Mouse (Mus musculus): ENCODE results near the gene BC048679.

GRCm38 (mm10) chr7:81531462-81531861, 33.4 kb upstream of the BC048679 start:
- TF ChIP-seq CTCF (IDR thresholded peaks at IDR 0.05; ENCODE audit: extremely low read depth, insufficient read length, insufficient replicate concordance, low read depth, low read length) = no peak
- TF ChIP-seq POLR2A (IDR thresholded peaks at IDR 0.05; ENCODE audit: low read depth, low read length) = no peak

Measured in small intestine, adult 2 months (tissue).